Mouse (Mus musculus): Measurements from ENCODE around the gene Usp21.
"Not testable (repeated sequence)": the region's sequence is repeated elsewhere in the genome, so short reads cannot be mapped to it uniquely, and the experiment has no call there.

GRCm38 (mm10) chr1:171326588-171326987 is 38.8 kb upstream of the Usp21 start:
- TF ChIP-seq CTCF, POLR2A (IDR thresholded peaks at IDR 0.05; ENCODE audit: insufficient read depth, low read depth, low read length): not testable (repeated sequence)

Data from olfactory bulb, adult 2 months (tissue).